Mouse (Mus musculus) limb, embryonic 15.5 days (tissue): ENCODE measurements around the gene Abhd14b. TPM values are rescaled to one million over a fixed set of nuclear protein-coding genes. Genes with fewer than 3 reads are reported as not detected.

Experiments
- ATAC-seq: fragments of 200-750 bp; cut with Nextera tagmentation; 2 replicates; pipeline ENCODE4 v1.8.0; 2017; ENCODE audit warnings: low read depth, moderate TSS enrichment; ENCODE audit not compliant: insufficient number of reproducible peaks, low FRiP score, low TSS enrichment
- H3K27ac ChIP-seq: fragments of 300-500 bp; sonication (generic); 2 replicates; pipeline ENCODE4 v1.5.1; 2015; ENCODE audit warnings: moderate library complexity, mild to moderate bottlenecking, inconsistent platforms
- H3K27me3 ChIP-seq: fragments of 300-500 bp; sonication (generic); 2 replicates; pipeline ENCODE4 v1.6.1; 2015; ENCODE audit warnings: inconsistent platforms
- H3K36me3 ChIP-seq: fragments of 300-500 bp; sonication (generic); 2 replicates; pipeline ENCODE4 v1.6.1; 2015; ENCODE audit warnings: inconsistent platforms
- H3K4me1 ChIP-seq: fragments of 300-500 bp; sonication (generic); 2 replicates; pipeline ENCODE4 v1.6.1; 2015; ENCODE audit warnings: inconsistent platforms
- H3K4me2 ChIP-seq: fragments of 300-500 bp; sonication (generic); 2 replicates; pipeline ENCODE4 v1.6.1; 2015; ENCODE audit warnings: mild to moderate bottlenecking, inconsistent platforms
- H3K4me3 ChIP-seq: fragments of 300-500 bp; sonication (generic); 2 replicates; pipeline ENCODE4 v1.5.1; 2015; ENCODE audit warnings: mild to moderate bottlenecking, inconsistent platforms
- H3K9ac ChIP-seq: fragments of 300-500 bp; sonication (generic); 2 replicates; pipeline ENCODE4 v1.6.1; 2015; ENCODE audit warnings: inconsistent platforms
- H3K9me3 ChIP-seq: fragments of 300-500 bp; sonication (generic); 2 replicates; pipeline ENCODE4 v1.6.1; 2016; ENCODE audit warnings: inconsistent platforms
- WGBS: fragments of 180-500 bp; shearing (Covaris S2); methylation state at CpG from one replicate; pipeline ENCODE4 v1.1.7; 2015; 5-methylcytosine and 5-hydroxymethylcytosine counted together
- polyA plus RNA-seq: library from polyadenylated mRNA; unstranded; fragments of >200 nt; fragmentation: Nextera tagmentation; extraction: Ambion mirVana; gene quantifications from 2 replicates; pipeline ENCODE4 v1.2.1, GENCODE M21; 2015

Gene Abhd14b
- polyA plus RNA-seq, 1 experiment from 2014 or later, result 40.8 TPM

DNA sequence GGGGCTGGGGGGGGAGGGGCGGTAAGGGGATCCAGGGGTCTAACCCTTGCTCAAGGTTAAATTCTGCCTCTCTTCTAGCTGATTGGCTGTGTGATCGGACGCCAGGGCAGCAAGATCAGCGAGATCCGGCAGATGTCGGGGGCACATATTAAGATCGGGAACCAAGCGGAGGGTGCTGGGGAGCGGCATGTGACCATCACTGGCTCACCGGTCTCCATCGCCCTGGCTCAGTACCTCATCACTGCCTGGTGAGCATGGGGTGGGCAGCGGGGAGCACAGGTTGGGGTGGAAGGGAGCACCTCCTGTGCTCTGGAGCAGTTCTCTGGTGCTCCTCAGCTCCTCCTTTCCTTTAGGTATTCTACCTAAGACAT is 15.2 kb downstream of the Abhd14b start:
- H3K9me3 ChIP-seq, result no peaks in the 10 kb centered on the region
- no peak overlapping the region for H3K27ac ChIP-seq
- H3K27me3 ChIP-seq, result 0 out of 2 replicates have a peak, but pooled peaks cover 5% of the 10 kb centered on the region
- H3K4me3 ChIP-seq, result no peak overlapping the region
- WGBS, result 90% methylated on average over 12 of the region's 12 CpGs
- no peak overlapping the region for H3K4me2 ChIP-seq
- H3K9ac ChIP-seq, result no peak overlapping the region
- peaks cover 38% of the 10 kb centered on the region for H3K36me3 ChIP-seq
- peaks cover 39% of the 10 kb centered on the region for H3K4me1 ChIP-seq
- ATAC-seq, result no peak

DNA sequence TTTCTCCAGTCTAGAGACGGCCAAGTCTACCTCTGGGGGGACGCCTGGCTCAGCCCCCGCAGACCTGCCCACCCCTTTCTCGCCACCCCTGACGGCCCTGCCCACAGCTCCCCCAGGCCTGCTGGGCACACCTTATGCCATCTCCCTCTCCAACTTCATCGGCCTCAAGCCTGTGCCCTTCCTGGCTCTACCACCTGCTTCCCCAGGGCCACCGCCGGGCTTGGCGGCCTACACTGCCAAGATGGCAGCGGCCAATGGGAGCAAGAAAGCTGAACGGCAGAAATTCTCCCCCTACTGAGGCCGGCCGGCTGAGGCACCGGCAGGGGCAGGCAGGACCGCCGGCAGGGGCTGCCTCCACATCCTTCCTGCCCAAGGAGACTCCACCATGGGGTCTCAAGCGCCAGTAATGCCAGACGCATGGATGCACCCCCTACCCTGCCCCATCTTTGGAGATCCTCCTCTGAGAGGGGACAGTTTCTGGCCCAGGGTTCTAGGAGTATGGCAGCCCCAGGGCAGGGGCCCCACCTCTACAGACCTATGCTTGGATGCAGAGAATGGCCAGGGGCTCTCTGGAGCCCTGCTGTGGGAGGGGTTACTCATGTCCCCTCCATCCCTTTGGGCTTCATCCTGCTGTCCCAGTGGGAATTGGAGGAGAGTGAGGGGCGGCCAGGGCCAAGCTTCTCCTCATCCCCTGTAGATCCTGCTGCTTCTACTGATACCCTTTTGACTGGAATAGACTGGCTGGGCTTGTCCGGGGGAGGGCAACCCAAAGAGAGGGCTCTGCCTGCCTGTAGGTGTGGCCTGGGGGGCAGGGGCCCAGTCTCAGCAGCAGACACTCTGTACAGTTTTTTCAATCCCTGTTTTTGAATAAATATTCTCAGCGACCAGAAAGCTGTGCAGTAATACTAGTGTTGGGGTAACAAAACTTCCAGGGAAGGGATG is 16.1 kb downstream of the Abhd14b start:
- H3K36me3 ChIP-seq, result peaks cover 38% of the 10 kb centered on the region
- no peak overlapping the region for H3K4me2 ChIP-seq
- no peak overlapping the region for H3K4me3 ChIP-seq
- no peak overlapping the region for H3K27ac ChIP-seq
- 0 out of 2 replicates have a peak, but pooled peaks cover 5% of the 10 kb centered on the region for H3K27me3 ChIP-seq
- no peak for ATAC-seq
- H3K4me1 ChIP-seq, result peaks cover 32% of the 10 kb centered on the region
- no peaks in the 10 kb centered on the region for H3K9me3 ChIP-seq
- H3K9ac ChIP-seq, result no peak overlapping the region
- WGBS, result 83% methylated on average over 21 of the region's 21 CpGs

DNA sequence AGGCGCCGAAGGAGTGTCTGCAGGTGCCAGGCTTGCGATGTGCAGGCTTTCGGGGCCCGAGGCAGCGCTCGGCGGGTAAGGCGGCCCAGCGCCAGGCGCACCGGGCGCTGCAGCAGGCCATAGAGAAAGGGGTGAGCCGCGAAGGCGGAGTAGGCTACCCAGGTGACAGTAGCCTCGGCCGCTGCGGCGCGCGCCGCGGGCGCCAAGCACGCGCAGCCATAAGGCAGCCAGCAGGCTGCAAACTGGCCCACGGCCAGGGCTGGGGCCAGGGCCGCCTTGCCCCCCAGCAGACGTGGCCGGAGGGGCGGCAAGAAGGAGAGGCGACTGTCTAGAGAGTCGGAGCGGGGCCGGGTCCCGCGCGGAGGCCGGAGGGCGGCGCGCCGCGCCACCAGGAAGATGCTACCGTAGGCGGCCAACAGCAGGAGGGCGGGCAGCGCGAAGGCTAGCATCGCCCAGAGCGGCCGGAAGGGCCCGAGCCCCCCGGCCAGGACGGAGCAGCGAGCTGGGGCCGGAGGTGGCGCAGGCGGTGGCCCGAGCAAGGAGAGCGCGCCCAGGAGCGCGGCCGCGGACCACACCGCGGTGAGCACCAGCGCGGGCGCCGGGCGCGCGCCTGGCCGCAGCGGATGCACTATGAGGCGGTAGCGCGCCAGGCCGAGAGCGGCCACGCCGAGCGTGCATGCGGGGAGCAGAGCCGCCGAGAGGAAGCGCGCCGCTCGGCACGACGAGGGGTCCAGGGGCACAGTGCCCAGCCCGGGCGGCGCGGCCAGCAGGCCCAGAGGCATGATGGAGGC is 17.7 kb downstream of the Abhd14b start:
- Histone ChIP-seq H3K4me2 (peak overlapping the region; percentile 98), H3K9me3 (no peaks in the 10 kb centered on the region), H3K4me1 (peaks cover 26% of the 10 kb centered on the region), H3K4me3 (peak overlapping the region; percentile 59), H3K27ac (peak overlapping the region; percentile 50), H3K9ac (peak overlapping the region; percentile 65), H3K27me3 (0 out of 2 replicates have a peak, but pooled peaks cover 5% of the 10 kb centered on the region), H3K36me3 (peaks cover 33% of the 10 kb centered on the region)
- peak; percentile 50; the same call in 1 of the 2 replicates for ATAC-seq
- 1% methylated on average over 98 of the region's 99 CpGs for WGBS

DNA sequence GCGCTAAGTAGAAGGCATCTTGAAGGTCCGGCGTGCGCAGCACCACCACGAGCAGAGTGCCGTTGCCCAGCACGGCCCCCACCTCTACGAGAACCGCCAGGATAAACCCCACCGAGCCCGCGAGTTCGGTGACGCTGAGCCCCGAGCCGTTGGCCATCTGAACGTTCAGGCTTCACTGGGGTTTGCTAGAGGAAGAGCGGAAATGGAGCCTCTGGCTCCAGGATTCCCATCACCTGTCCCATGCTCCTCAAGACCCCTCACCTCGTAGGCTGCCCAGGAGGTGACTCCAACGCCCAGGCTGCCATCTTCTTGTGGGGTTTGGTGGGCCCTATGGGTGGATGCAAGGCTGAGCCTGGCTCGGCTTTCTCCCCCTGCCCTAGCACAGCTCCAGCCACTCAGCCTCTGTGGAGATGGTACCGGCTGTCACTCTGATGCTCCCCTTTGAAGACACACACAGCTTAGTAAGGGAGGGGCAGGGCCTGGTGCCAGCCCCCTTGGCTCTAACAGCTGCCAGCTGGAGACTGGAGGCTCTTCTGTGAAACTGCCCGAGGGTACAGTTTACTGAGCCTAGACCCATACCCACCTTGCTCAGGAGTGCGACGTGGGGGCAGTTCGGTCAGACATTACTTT is 18.4 kb downstream of the Abhd14b start, which contains the start of gene Gpr62:
Gene Gpr62 (minus strand): TSS at position 368 of the 630 bp plus-strand sequence.
- no peaks in the 10 kb centered on the region for H3K9me3 ChIP-seq
- H3K4me2 ChIP-seq, result peak within 1 kb of the TSS; percentile 98
- H3K9ac ChIP-seq, result peak within 1 kb of the TSS; percentile 65
- 28% methylated on average over 26 of the region's 26 CpGs for WGBS
- H3K36me3 ChIP-seq, result peaks cover 27% of the 10 kb centered on the region
- peak within 1 kb of the TSS; percentile 50 for H3K27ac ChIP-seq
- ATAC-seq, result no peak
- H3K27me3 ChIP-seq, result 0 out of 2 replicates have a peak, but pooled peaks cover 5% of the 10 kb centered on the region
- peak within 1 kb of the TSS; percentile 59 for H3K4me3 ChIP-seq
- peaks cover 23% of the 10 kb centered on the region for H3K4me1 ChIP-seq

DNA sequence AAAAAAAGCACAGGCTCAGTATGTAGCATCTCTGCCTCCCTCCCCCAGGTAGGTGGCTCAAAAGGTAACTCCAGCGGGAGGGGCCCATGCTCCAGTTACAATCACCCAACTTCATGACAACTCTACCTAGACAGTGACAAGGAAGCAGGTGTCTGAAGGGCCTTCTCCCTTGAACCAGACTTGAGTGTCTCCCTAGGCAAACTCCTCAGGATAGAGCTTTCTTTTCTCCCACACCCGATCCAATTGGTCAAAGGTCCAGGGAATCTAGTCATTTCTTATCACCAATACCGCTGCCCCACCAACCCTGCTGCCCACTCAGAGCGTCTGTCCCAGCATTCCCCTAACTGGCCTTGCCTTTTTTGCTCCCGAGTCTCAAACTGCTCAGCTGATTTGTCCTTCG is 19.5 kb downstream of the Abhd14b start:
- no peaks in the 10 kb centered on the region for H3K9me3 ChIP-seq
- WGBS, result 94% methylated on average over 6 of the region's 6 CpGs

DNA sequence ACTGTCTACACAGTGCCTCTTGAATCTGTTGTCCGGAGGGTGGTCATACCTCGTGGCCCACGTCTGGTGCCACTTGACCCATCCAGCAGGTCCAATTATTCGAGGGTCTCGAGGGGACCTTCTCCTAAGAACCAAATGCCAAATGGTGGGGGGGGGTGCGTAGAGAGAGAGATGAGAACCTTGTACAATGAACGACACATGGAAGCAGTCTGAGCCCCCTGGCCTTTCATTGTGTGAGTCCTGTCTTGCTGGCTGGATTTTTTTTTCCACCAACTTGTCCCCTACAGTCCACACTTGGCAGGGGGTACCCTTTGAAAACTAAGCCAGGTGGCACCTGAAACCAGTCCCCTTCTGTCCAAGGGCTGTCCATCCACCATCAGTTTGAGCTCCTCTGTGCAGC is 20.5 kb downstream of the Abhd14b start:
- peaks cover 36% of the 10 kb centered on the region for H3K4me1 ChIP-seq
- no peak overlapping the region for H3K9ac ChIP-seq
- WGBS, result 89% methylated on average over 7 of the region's 7 CpGs
- no peak overlapping the region for H3K4me2 ChIP-seq
- H3K27ac ChIP-seq, result no peak overlapping the region
- H3K27me3 ChIP-seq, result 0 out of 2 replicates have a peak, but pooled peaks cover 5% of the 10 kb centered on the region
- H3K4me3 ChIP-seq, result no peak overlapping the region
- no peaks in the 10 kb centered on the region for H3K9me3 ChIP-seq
- no peak for ATAC-seq
- H3K36me3 ChIP-seq, result peaks cover 10% of the 10 kb centered on the region

More for the DNA sequence above, 19.5 kb downstream of the Abhd14b start:
- Histone ChIP-seq H3K27me3 (0 out of 2 replicates have a peak, but pooled peaks cover 5% of the 10 kb centered on the region), H3K4me2 (no peak overlapping the region), H3K4me1 (peaks cover 29% of the 10 kb centered on the region), H3K27ac (no peak overlapping the region), H3K4me3 (no peak overlapping the region), H3K36me3 (peaks cover 19% of the 10 kb centered on the region), H3K9ac (no peak overlapping the region)
- no peak for ATAC-seq

DNA sequence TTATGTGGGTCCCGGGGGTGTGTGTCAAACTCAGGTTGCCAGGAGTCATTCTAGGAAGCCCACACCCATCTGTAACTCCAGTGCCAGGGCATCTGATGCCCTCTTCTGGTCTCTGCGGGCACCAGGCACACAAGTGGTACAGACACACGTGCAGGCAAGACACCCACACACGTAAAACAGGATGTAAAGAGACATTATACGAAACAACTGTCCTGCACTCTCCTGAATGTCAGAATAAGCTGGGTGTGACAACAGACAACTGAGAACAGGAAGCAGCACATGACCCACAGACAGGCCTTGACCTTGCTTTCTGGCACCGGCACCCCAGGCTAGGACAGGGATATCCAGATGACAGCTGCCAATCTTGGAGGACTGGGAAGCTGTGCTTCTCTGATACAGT is 22.1 kb downstream of the Abhd14b start:
- H3K4me3 ChIP-seq, result no peak overlapping the region
- whole genome bisulfite sequencing, result 68% methylated on average over 6 of the region's 6 CpGs
- H3K9ac ChIP-seq, result no peak overlapping the region
- peaks cover 36% of the 10 kb centered on the region for H3K4me1 ChIP-seq
- no peak overlapping the region for H3K27ac ChIP-seq
- H3K9me3 ChIP-seq, result no peaks in the 10 kb centered on the region
- ATAC-seq, result no peak
- H3K36me3 ChIP-seq, result no peaks in the 10 kb centered on the region
- peaks cover 3% of the 10 kb centered on the region; the same call in 1 of the 2 replicates for H3K27me3 ChIP-seq
- no peak overlapping the region for H3K4me2 ChIP-seq

DNA sequence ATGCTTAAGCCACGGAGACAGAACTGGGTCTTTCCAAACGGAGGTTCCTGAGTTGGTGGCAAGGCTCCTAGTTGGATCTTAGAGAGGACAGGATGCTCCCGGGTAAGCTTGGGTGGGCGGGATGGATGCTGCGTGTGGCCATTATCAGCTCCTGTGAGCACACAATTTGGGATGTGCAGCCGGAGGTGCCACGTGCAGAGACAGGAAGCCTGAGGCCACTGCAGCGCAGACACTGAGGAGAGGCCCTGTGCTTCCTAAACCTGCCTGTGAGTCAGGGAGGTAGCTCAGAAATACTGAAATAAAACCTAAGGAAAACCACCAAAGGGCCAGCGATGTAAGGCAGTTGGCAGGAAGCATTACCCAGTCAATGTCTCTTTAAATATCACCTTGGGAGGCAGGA is 22.5 kb downstream of the Abhd14b start:
- no peak overlapping the region for H3K4me2 ChIP-seq

DNA sequence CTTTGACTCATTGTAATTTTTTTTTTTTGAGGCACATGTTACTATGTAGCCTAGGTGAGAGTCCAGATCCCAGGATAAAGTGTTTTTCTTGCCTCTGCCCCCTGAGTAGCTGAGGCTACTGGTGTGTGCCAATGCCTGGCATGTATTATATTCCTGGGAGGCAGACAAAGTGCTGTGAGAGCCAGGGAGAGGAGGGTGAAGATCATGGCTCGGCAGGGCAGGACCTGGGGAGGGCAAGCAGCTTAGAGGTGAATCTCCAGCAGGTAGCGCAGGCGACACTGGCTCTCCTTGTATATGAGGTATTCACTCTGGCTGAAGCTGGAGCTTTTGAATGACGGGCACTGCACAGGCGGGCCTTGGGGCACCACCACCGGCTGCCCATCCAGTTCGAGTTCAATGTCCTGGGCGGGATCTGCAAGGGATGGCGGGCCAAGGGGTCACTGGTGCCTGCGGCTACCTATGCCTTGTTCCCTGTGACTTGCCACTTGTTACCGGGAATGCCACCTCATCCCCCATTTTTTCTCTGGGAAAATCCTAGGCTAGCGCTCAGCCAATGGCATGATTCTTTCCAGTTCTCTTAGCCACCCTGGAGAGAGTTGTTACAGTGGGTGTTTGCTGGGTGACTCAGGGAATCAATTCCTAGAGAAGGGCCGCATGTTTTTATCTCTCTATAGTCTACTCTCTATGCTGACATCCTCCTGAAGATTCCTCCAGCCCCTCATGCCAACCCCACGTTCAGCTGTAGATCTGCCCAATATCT is 23.9 kb downstream of the Abhd14b start:
- H3K4me3 ChIP-seq, result no peak overlapping the region

More for the DNA sequence above, 22.5 kb downstream of the Abhd14b start:
- Histone ChIP-seq H3K27ac (no peak overlapping the region), H3K4me3 (no peak overlapping the region), H3K36me3 (no peaks in the 10 kb centered on the region), H3K27me3 (peaks cover 3% of the 10 kb centered on the region; the same call in 1 of the 2 replicates), H3K4me1 (peaks cover 36% of the 10 kb centered on the region), H3K9me3 (no peaks in the 10 kb centered on the region), H3K9ac (no peak overlapping the region)
- no peak for ATAC-seq
- WGBS, result 60% methylated on average over 9 of the region's 9 CpGs

DNA sequence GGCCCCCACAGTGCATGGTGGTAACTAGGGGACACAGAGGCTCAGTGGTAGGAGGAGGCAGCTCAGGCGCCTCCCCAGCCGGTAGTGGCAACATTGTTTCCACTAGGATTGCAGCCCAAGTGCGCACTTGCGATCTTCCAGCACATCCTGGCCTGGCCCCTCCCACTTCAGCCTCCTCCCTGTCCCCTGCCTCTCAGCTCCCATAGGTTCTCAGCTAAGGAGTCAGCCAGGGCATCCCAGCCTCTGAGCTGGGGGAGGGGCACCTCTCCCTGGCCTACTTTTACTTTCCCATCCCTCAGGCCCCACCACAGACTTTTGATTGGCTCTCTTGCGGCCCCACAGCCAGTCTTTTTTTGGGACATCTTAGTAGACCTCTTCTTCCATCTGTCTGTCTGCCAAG is 24.6 kb downstream of the Abhd14b start:
- 10% methylated on average over 5 of the region's 5 CpGs for WGBS
- no peaks in the 10 kb centered on the region for H3K36me3 ChIP-seq
- no peak overlapping the region for H3K9ac ChIP-seq
- no peaks in the 10 kb centered on the region for H3K9me3 ChIP-seq
- H3K27me3 ChIP-seq, result peaks cover 3% of the 10 kb centered on the region; the same call in 1 of the 2 replicates
- peaks cover 43% of the 10 kb centered on the region for H3K4me1 ChIP-seq
- H3K4me3 ChIP-seq, result no peak overlapping the region
- no peak overlapping the region for H3K27ac ChIP-seq
- H3K4me2 ChIP-seq, result peak overlapping the region; percentile 15
- no peak for ATAC-seq

More for the DNA sequence above, 23.9 kb downstream of the Abhd14b start:
- H3K27me3 ChIP-seq, result peaks cover 3% of the 10 kb centered on the region; the same call in 1 of the 2 replicates
- ATAC-seq, result no peak
- no peaks in the 10 kb centered on the region for H3K9me3 ChIP-seq
- peaks cover 38% of the 10 kb centered on the region for H3K4me1 ChIP-seq
- peak overlapping the region; percentile 15; the same call in 1 of the 2 replicates for H3K4me2 ChIP-seq
- no peaks in the 10 kb centered on the region for H3K36me3 ChIP-seq
- no peak overlapping the region for H3K9ac ChIP-seq
- H3K27ac ChIP-seq, result no peak overlapping the region
- WGBS, result 67% methylated on average over 14 of the region's 14 CpGs

DNA sequence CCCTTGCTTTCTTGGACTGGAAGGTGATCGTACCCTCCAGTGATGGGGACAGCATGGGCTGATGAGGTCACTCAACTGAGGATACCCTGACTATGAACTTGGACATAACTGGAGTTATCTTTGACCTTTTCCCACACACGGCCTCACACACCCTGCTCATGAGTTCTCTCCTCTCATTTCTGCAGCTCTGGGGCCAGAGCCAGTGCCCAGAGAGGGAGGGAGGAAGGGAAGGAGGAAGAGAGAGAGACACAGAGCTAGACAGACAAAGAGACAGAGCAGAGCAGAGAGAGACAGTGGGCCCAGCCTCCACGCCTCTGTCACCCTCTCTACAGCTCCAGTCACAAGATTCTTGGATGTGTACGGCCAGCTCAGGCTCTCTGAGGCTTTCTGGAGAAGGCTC is 25.1 kb downstream of the Abhd14b start:
- Histone ChIP-seq H3K27ac (no peak overlapping the region), H3K4me1 (peaks cover 45% of the 10 kb centered on the region), H3K36me3 (no peaks in the 10 kb centered on the region), H3K9me3 (no peaks in the 10 kb centered on the region), H3K9ac (no peak overlapping the region), H3K27me3 (peaks cover 3% of the 10 kb centered on the region; the same call in 1 of the 2 replicates), H3K4me2 (no peak overlapping the region), H3K4me3 (no peak overlapping the region)
- no peak for ATAC-seq
- 69% methylated on average over 4 of the region's 4 CpGs for WGBS
